Mouse (Mus musculus): ENCODE data around the gene Polr1c.

GRCm38 (mm10) chr17:46201151-46201550, 46.7 kb downstream of the Polr1c start:
- TF ChIP-seq POLR2A (IDR thresholded peaks at IDR 0.05; ENCODE audit: borderline replicate concordance, low read depth, low read length) (no peak), CTCF (IDR thresholded peaks at IDR 0.05; ENCODE audit: low read depth, low read length) (no peak)

Data from bone marrow macrophage, adult 2 months (primary cell).